Mouse (Mus musculus): ENCODE measurements at regions not wholly inside any gene's neighbourhood (a gene's known extent, or its start where the extent isn't known, plus 50 kb on each side); places are given as distances from the start of the nearest gene placed in this dataset.

DNA sequence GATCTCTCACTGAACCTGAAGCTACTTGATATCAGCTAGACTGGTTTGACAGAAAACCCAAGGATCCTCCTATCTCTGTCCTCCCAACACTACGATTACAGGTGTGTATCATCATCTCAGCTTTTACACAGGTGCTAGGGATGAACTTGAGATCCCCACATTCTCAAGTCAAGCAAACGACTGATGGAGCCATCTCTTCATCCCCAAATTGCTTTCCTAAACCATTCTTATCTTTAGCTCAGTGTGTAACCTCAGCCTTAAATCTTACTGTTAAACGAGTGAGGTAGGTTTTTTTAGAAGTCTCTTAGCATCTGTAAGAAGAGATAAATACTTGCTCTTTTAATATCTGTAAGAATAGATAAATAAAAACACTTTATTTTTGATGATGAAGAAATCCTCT lies 242.2 kb upstream of the Zfp960 start:
- Histone ChIP-seq H3K9me3 (ENCODE audit: low read length) (no peaks in the 10 kb centered on the region), H3K27me3 (ENCODE audit: insufficient read depth, low read length) (no peaks in the 10 kb centered on the region), H3K4me3 (ENCODE audit: low read depth, low read length) (no peak overlapping the region), H3K4me1 (ENCODE audit: insufficient read depth, low read length) (no peaks in the 10 kb centered on the region), H3K36me3 (ENCODE audit: insufficient read depth, low read length) (no peaks in the 10 kb centered on the region), H3K9ac (replicated peaks; ENCODE audit: low read length, poor library complexity, severe bottlenecking) (no peak overlapping the region), H3K4me2 (ENCODE audit: low read depth, low read length, poor library complexity, severe bottlenecking) (no peak overlapping the region), H3K27ac (ENCODE audit: low read depth, low read length) (no peak overlapping the region)
- 79% methylated on average over 3 of the region's 3 CpGs for WGBS
- DNase-seq (ENCODE audit: low spot score): no peak
- ATAC-seq (ENCODE audit: low FRiP score): no peak
- TF ChIP-seq CTCF (IDR thresholded peaks at IDR 0.05): no peak

DNA sequence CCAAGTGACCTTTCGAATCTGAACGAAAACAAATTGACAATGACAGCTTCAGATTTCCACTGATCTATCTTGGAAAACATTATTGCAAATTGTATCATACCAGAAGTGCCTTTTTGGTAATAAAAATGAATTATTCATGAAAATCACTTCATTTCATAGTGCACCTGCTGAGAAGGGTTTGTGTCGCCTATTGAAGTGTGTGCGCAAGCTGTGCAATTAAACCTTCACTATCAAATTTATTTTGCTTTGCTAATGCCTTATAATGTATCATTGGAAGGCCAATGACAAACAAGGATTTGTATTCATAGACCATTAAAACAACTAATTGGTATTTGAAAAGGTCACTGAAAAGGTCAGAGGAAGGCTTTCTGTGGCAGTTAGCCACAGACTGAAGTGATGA lies 224.8 kb upstream of the Zfp960 start:
- H3K9ac ChIP-seq (replicated peaks; ENCODE audit: low read length, poor library complexity, severe bottlenecking): no peak overlapping the region
- no peaks in the 10 kb centered on the region for H3K27me3 ChIP-seq (ENCODE audit: insufficient read depth, low read length)
- no peak overlapping the region for H3K4me3 ChIP-seq (ENCODE audit: low read depth, low read length)
- H3K4me2 ChIP-seq (ENCODE audit: low read depth, low read length, poor library complexity, severe bottlenecking): no peak overlapping the region
- 64% methylated on average over 4 of the region's 4 CpGs for WGBS
- no peaks in the 10 kb centered on the region for H3K9me3 ChIP-seq (ENCODE audit: low read length)
- H3K27ac ChIP-seq (ENCODE audit: low read depth, low read length): no peak overlapping the region
- no peaks in the 10 kb centered on the region for H3K36me3 ChIP-seq (ENCODE audit: insufficient read depth, low read length)
- DNase-seq (ENCODE audit: low spot score): no peak
- TF ChIP-seq CTCF (IDR thresholded peaks at IDR 0.05): no peak
- no peaks in the 10 kb centered on the region for H3K4me1 ChIP-seq (ENCODE audit: insufficient read depth, low read length)
- ATAC-seq (ENCODE audit: low FRiP score): no peak

DNA sequence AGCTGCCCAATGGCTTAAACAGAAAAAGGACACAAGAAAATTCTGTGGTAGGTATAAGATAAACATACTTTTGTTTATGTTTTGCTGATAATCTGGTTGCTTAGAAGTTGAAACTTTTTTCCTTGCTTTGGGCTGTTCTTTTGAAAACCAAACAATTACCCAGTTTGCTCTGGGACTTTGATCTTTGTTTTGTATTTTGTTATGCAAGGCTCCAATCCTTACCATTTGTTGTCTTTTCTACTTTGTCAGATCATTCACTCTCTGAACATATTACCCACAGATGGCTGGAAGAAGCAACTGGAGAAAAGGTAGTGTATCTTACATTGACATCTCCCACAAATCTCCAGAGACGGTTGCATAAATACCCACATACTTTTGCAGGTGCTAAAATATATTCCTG lies 203.1 kb upstream of the Zfp960 start:
- H3K36me3 ChIP-seq (ENCODE audit: insufficient read depth, low read length): no peaks in the 10 kb centered on the region
- no peaks in the 10 kb centered on the region for H3K9me3 ChIP-seq (ENCODE audit: low read length)
- no peak overlapping the region for H3K9ac ChIP-seq (replicated peaks; ENCODE audit: low read length, poor library complexity, severe bottlenecking)
- DNase-seq (ENCODE audit: low spot score) (no peak), ATAC-seq (ENCODE audit: low FRiP score) (no peak)
- no peaks in the 10 kb centered on the region for H3K4me1 ChIP-seq (ENCODE audit: insufficient read depth, low read length)
- H3K27me3 ChIP-seq (ENCODE audit: insufficient read depth, low read length): no peaks in the 10 kb centered on the region
- H3K4me3 ChIP-seq (ENCODE audit: low read depth, low read length): no peak overlapping the region
- WGBS: 61% methylated on average over 1 of the region's 1 CpGs
- H3K27ac ChIP-seq (ENCODE audit: low read depth, low read length): no peak overlapping the region
- no peak for TF ChIP-seq CTCF (IDR thresholded peaks at IDR 0.05)
- no peak overlapping the region for H3K4me2 ChIP-seq (ENCODE audit: low read depth, low read length, poor library complexity, severe bottlenecking)

DNA sequence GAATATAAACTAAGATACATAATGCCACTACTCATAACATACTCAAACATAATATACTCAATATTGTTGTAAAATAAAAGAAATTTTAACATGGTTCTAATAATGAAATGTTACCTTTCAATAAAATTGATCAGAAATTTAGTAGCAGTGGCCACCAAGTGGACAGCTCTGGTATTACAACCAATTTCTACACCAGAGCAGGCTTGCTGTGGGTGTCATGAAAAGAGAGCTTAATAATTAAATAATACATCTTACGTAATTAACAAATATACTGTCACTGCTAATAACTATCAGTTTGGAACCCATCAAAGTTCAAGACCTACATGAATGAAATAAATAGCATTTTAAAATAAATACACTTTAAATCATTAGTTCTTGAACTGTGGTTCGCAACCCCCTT lies 163.1 kb upstream of the Zfp960 start:
- DNase-seq (ENCODE audit: low spot score): peak; percentile 65
- Histone ChIP-seq H3K4me1 (ENCODE audit: insufficient read depth, low read length) (no peaks in the 10 kb centered on the region), H3K9me3 (ENCODE audit: low read length) (no peaks in the 10 kb centered on the region), H3K9ac (replicated peaks; ENCODE audit: low read length, poor library complexity, severe bottlenecking) (no peak overlapping the region), H3K27me3 (ENCODE audit: insufficient read depth, low read length) (no peaks in the 10 kb centered on the region), H3K4me3 (ENCODE audit: low read depth, low read length) (no peak overlapping the region), H3K4me2 (ENCODE audit: low read depth, low read length, poor library complexity, severe bottlenecking) (no peak overlapping the region), H3K36me3 (ENCODE audit: insufficient read depth, low read length) (no peaks in the 10 kb centered on the region), H3K27ac (ENCODE audit: low read depth, low read length) (no peak overlapping the region)
- peak; percentile 79 for TF ChIP-seq CTCF (IDR thresholded peaks at IDR 0.05)
- ATAC-seq (ENCODE audit: low FRiP score): no peak
- 62% methylated on average over 2 of the region's 2 CpGs for WGBS

DNA sequence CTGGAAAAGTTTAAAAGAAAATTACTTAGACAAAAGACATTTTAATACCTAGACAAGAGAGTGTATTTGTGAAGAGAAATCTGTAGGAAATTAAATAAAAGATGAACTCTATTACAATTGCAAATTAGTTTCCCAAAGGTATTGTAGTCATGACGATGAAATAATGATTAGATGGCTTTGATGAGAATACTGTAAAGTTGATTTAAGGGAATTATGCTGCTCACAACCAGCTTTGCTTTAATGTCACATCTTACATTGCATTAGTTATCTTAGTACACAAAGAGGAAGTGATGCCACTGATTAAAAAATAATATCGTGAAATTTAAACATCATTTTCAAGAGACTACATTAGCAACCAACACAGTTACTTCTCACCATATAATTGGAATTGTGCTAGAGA lies 145.7 kb upstream of the Zfp960 start:
- no peaks in the 10 kb centered on the region for H3K36me3 ChIP-seq (ENCODE audit: insufficient read depth, low read length)
- DNase-seq (ENCODE audit: low spot score): peak; percentile 3
- H3K4me1 ChIP-seq (ENCODE audit: insufficient read depth, low read length): no peaks in the 10 kb centered on the region
- no peak overlapping the region for H3K4me2 ChIP-seq (ENCODE audit: low read depth, low read length, poor library complexity, severe bottlenecking)
- no peak overlapping the region for H3K9ac ChIP-seq (replicated peaks; ENCODE audit: low read length, poor library complexity, severe bottlenecking)
- WGBS: 51% methylated on average over 2 of the region's 2 CpGs
- TF ChIP-seq CTCF (IDR thresholded peaks at IDR 0.05): no peak
- ATAC-seq (ENCODE audit: low FRiP score): no peak
- no peaks in the 10 kb centered on the region for H3K27me3 ChIP-seq (ENCODE audit: insufficient read depth, low read length)
- no peak overlapping the region for H3K27ac ChIP-seq (ENCODE audit: low read depth, low read length)
- H3K9me3 ChIP-seq (ENCODE audit: low read length): no peaks in the 10 kb centered on the region
- no peak overlapping the region for H3K4me3 ChIP-seq (ENCODE audit: low read depth, low read length)

DNA sequence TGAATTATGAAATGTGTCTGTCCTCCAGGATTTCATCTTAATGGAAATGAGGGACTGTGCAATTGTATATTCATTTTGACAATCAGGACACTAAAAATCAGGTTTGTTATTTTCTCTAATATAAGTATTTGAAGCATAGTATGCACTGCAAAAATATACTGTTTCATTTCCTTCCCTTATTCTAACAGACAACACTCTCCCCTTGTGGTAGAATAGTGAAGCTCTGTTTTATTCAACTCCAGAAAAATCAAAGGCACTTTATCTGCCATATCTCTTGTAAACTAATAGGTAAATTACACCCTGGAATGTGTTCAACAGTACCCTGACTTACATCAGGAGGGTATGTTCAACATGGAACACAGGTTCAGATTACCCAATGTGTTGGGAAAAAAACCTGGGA lies 137.7 kb upstream of the Zfp960 start:
- Histone ChIP-seq H3K27me3 (ENCODE audit: insufficient read depth, low read length) (no peaks in the 10 kb centered on the region), H3K36me3 (ENCODE audit: insufficient read depth, low read length) (no peaks in the 10 kb centered on the region), H3K4me1 (ENCODE audit: insufficient read depth, low read length) (no peaks in the 10 kb centered on the region), H3K4me2 (ENCODE audit: low read depth, low read length, poor library complexity, severe bottlenecking) (no peak overlapping the region), H3K9me3 (ENCODE audit: low read length) (no peaks in the 10 kb centered on the region), H3K27ac (ENCODE audit: low read depth, low read length) (no peak overlapping the region), H3K4me3 (ENCODE audit: low read depth, low read length) (no peak overlapping the region), H3K9ac (replicated peaks; ENCODE audit: low read length, poor library complexity, severe bottlenecking) (no peak overlapping the region)
- ATAC-seq (ENCODE audit: low FRiP score): no peak
- peak; percentile 58 for DNase-seq (ENCODE audit: low spot score)
- peak; percentile 85 for TF ChIP-seq CTCF (IDR thresholded peaks at IDR 0.05)
